Mouse (Mus musculus): Measurements from ENCODE around the gene Reep6.

Reep6 gene

GRCm38 (mm10) chr10:80385310-80385709, 55.6 kb downstream of the Reep6 start:
- no peak for DNase-seq (ENCODE audit: low read depth, low spot score)

Measured in A20 (cell line).